Mouse (Mus musculus): Measurements from ENCODE around the gene Zmat3. TPM values are rescaled to one million over a fixed set of nuclear protein-coding genes. Genes with fewer than 3 reads are reported as not detected.
A peak's percentile ranks its signal among the peaks of the same experiment; 100 is the strongest.

Zmat3 gene
- polyA plus RNA-seq, 1 experiment from 2014 or later: 6.8 TPM

DNA sequence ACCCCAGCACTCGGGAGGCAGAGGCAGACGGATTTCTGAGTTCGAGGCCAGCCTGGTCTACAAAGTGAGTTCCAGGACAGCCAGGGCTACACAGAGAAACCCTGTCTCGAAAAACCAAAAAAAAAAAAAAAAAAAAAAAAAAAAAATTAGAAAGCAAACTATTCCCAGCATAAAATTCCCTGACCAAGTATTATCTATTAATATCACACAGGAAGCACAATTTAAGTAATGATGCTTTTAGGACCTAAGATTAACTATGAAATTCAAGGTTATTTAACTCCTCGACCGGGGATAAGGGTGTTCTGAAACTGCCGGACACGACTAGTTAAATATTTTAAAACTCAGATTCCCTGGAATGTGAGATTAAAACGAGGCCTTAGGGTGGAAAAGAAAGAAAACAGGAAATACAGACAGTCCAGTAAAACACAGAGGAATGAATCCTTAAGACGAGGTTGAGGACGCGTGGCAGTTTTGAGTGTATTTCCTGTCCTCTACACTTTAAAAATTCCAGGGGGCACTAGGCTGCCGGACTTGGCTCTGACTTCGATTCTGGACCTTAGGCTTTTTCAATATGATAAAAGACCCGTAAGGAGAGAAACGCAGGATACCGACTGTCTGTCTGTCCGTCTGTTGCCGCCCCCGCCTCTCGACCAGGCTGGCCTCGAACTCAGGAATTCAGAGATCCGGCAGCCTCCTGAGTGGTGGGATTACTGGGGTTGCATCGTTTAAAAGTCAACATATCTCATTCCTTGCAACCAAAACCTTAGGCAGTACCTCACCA, 30.1 kb upstream of the Zmat3 start:
- Histone ChIP-seq H3K4me1 (ENCODE audit: control insufficient read depth, insufficient read depth, low read length) (no peaks in the 10 kb centered on the region; the same call in 1 of the 2 replicates), H3K4me3 (ENCODE audit: low read depth, low read length) (peak overlapping the region; percentile 91), H3K27ac (replicated peaks; ENCODE audit: low read depth, low read length) (no peak overlapping the region; the same call in 1 of the 2 replicates), H3K4me2 (ENCODE audit: low read depth, low read length) (peak overlapping the region; percentile 58), H3K9ac (replicated peaks; ENCODE audit: low read length) (peak overlapping the region; percentile 53), H3K9me3 (replicated peaks; ENCODE audit: control insufficient read depth, low read length) (no peaks in the 10 kb centered on the region), H3K36me3 (replicated peaks; ENCODE audit: control insufficient read depth, insufficient read depth, low read depth, low read length) (no peaks in the 10 kb centered on the region), H3K27me3 (ENCODE audit: control insufficient read depth, insufficient read depth, low read length) (no peaks in the 10 kb centered on the region)
- WGBS: 24% methylated on average over 23 of the region's 24 CpGs
- DNase-seq (ENCODE audit: low spot score) (peak; percentile 38), ATAC-seq (replicated peaks; ENCODE audit: insufficient number of reproducible peaks, low FRiP score, low TSS enrichment, low read depth) (no peak)

GRCm38 (mm10) chr3:32393986-32394385, 28.2 kb upstream of the Zmat3 start:
- WGBS: 84% methylated on average over 8 of the region's 8 CpGs

GRCm38 (mm10) chr3:32392841-32393240, 27.0 kb upstream of the Zmat3 start:
- Histone ChIP-seq H3K4me3 (ENCODE audit: low read depth, low read length) (no peak overlapping the region), H3K4me1 (ENCODE audit: control insufficient read depth, insufficient read depth, low read length) (no peaks in the 10 kb centered on the region), H3K9me3 (replicated peaks; ENCODE audit: control insufficient read depth, low read length) (no peaks in the 10 kb centered on the region), H3K27ac (replicated peaks; ENCODE audit: low read depth, low read length) (no peak overlapping the region), H3K4me2 (ENCODE audit: low read depth, low read length) (no peak overlapping the region), H3K9ac (replicated peaks; ENCODE audit: low read length) (no peak overlapping the region), H3K36me3 (replicated peaks; ENCODE audit: control insufficient read depth, insufficient read depth, low read depth, low read length) (no peaks in the 10 kb centered on the region), H3K27me3 (ENCODE audit: control insufficient read depth, insufficient read depth, low read length) (no peaks in the 10 kb centered on the region)
- no peak for ATAC-seq (replicated peaks; ENCODE audit: insufficient number of reproducible peaks, low FRiP score, low TSS enrichment, low read depth)
- DNase-seq (ENCODE audit: low spot score): no peak
- 92% methylated on average over 4 of the region's 4 CpGs for WGBS

More at GRCm38 (mm10) chr3:32393986-32394385, 28.2 kb upstream of the Zmat3 start:
- ATAC-seq (replicated peaks; ENCODE audit: insufficient number of reproducible peaks, low FRiP score, low TSS enrichment, low read depth) (no peak), DNase-seq (ENCODE audit: low spot score) (no peak)
- no peaks in the 10 kb centered on the region for H3K9me3 ChIP-seq (replicated peaks; ENCODE audit: control insufficient read depth, low read length)
- no peak overlapping the region for H3K4me3 ChIP-seq (ENCODE audit: low read depth, low read length)
- no peaks in the 10 kb centered on the region for H3K27me3 ChIP-seq (ENCODE audit: control insufficient read depth, insufficient read depth, low read length)
- H3K4me1 ChIP-seq (ENCODE audit: control insufficient read depth, insufficient read depth, low read length): no peaks in the 10 kb centered on the region
- H3K36me3 ChIP-seq (replicated peaks; ENCODE audit: control insufficient read depth, insufficient read depth, low read depth, low read length): no peaks in the 10 kb centered on the region
- no peak overlapping the region for H3K9ac ChIP-seq (replicated peaks; ENCODE audit: low read length)
- no peak overlapping the region for H3K27ac ChIP-seq (replicated peaks; ENCODE audit: low read depth, low read length)
- H3K4me2 ChIP-seq (ENCODE audit: low read depth, low read length): no peak overlapping the region

- Histone ChIP-seq H3K27me3 (ENCODE audit: control insufficient read depth, insufficient read depth, low read length) (no peaks in the 10 kb centered on the region), H3K36me3 (replicated peaks; ENCODE audit: control insufficient read depth, insufficient read depth, low read depth, low read length) (no peaks in the 10 kb centered on the region), H3K4me2 (ENCODE audit: low read depth, low read length) (no peak overlapping the region), H3K4me3 (ENCODE audit: low read depth, low read length) (no peak overlapping the region), H3K9ac (replicated peaks; ENCODE audit: low read length) (no peak overlapping the region), H3K9me3 (replicated peaks; ENCODE audit: control insufficient read depth, low read length) (no peaks in the 10 kb centered on the region), H3K4me1 (ENCODE audit: control insufficient read depth, insufficient read depth, low read length) (no peaks in the 10 kb centered on the region), H3K27ac (replicated peaks; ENCODE audit: low read depth, low read length) (no peak overlapping the region)
- ATAC-seq (replicated peaks; ENCODE audit: insufficient number of reproducible peaks, low FRiP score, low TSS enrichment, low read depth) (no peak), DNase-seq (ENCODE audit: low spot score) (no peak)
- 81% methylated on average over 3 of the region's 3 CpGs for WGBS
Observed at GRCm38 (mm10) chr3:32381556-32381955, 15.7 kb upstream of the Zmat3 start.

- no peak overlapping the region for H3K27ac ChIP-seq (replicated peaks; ENCODE audit: low read depth, low read length)
- no peak overlapping the region for H3K9ac ChIP-seq (replicated peaks; ENCODE audit: low read length)
- ATAC-seq (replicated peaks; ENCODE audit: insufficient number of reproducible peaks, low FRiP score, low TSS enrichment, low read depth): no peak
- H3K36me3 ChIP-seq (replicated peaks; ENCODE audit: control insufficient read depth, insufficient read depth, low read depth, low read length): no peaks in the 10 kb centered on the region
- H3K27me3 ChIP-seq (ENCODE audit: control insufficient read depth, insufficient read depth, low read length): no peaks in the 10 kb centered on the region
- DNase-seq (ENCODE audit: low spot score): peak; percentile 32
- no peak overlapping the region for H3K4me3 ChIP-seq (ENCODE audit: low read depth, low read length)
- no peak overlapping the region for H3K4me2 ChIP-seq (ENCODE audit: low read depth, low read length)
- H3K9me3 ChIP-seq (replicated peaks; ENCODE audit: control insufficient read depth, low read length): no peaks in the 10 kb centered on the region
- WGBS: 22% methylated on average over 2 of the region's 2 CpGs
- H3K4me1 ChIP-seq (ENCODE audit: control insufficient read depth, insufficient read depth, low read length): no peaks in the 10 kb centered on the region
Observed at GRCm38 (mm10) chr3:32379891-32380290, 14.1 kb upstream of the Zmat3 start.

GRCm38 (mm10) chr3:32373236-32373635, 7.4 kb upstream of the Zmat3 start:
- Histone ChIP-seq H3K4me1 (ENCODE audit: control insufficient read depth, insufficient read depth, low read length) (no peaks in the 10 kb centered on the region), H3K9ac (replicated peaks; ENCODE audit: low read length) (no peak overlapping the region), H3K4me2 (ENCODE audit: low read depth, low read length) (no peak overlapping the region), H3K9me3 (replicated peaks; ENCODE audit: control insufficient read depth, low read length) (no peaks in the 10 kb centered on the region), H3K27me3 (ENCODE audit: control insufficient read depth, insufficient read depth, low read length) (no peaks in the 10 kb centered on the region), H3K36me3 (replicated peaks; ENCODE audit: control insufficient read depth, insufficient read depth, low read depth, low read length) (no peaks in the 10 kb centered on the region), H3K27ac (replicated peaks; ENCODE audit: low read depth, low read length) (no peak overlapping the region), H3K4me3 (ENCODE audit: low read depth, low read length) (no peak overlapping the region)
- 82% methylated on average over 6 of the region's 6 CpGs for WGBS
- ATAC-seq (replicated peaks; ENCODE audit: insufficient number of reproducible peaks, low FRiP score, low TSS enrichment, low read depth) (no peak), DNase-seq (ENCODE audit: low spot score) (no peak)

DNA sequence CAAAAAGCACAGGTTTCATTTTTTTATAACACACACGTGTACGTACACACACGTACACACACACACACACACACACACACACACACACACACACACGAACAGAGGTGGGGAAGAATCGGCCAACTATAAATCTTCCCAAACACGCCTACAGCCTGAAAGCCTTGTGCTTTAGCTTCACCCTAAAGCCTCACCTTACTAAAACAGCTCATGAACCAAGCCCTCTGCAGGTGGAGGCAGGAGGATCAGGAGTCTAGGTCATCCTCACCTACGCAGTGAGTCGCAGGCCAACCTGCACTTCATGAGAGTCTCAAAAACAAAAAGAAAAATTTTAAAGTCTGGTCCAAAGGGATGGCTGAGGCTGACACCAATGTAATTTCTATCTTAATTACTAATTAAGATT, 6.7 kb upstream of the Zmat3 start:
- Histone ChIP-seq H3K9ac (replicated peaks; ENCODE audit: low read length) (no peak overlapping the region), H3K4me2 (ENCODE audit: low read depth, low read length) (no peak overlapping the region), H3K4me1 (ENCODE audit: control insufficient read depth, insufficient read depth, low read length) (no peaks in the 10 kb centered on the region), H3K27ac (replicated peaks; ENCODE audit: low read depth, low read length) (no peak overlapping the region), H3K4me3 (ENCODE audit: low read depth, low read length) (no peak overlapping the region), H3K9me3 (replicated peaks; ENCODE audit: control insufficient read depth, low read length) (no peaks in the 10 kb centered on the region), H3K36me3 (replicated peaks; ENCODE audit: control insufficient read depth, insufficient read depth, low read depth, low read length) (no peaks in the 10 kb centered on the region), H3K27me3 (ENCODE audit: control insufficient read depth, insufficient read depth, low read length) (no peaks in the 10 kb centered on the region)
- DNase-seq (ENCODE audit: low spot score) (no peak), ATAC-seq (replicated peaks; ENCODE audit: insufficient number of reproducible peaks, low FRiP score, low TSS enrichment, low read depth) (no peak)
- 84% methylated on average over 8 of the region's 8 CpGs for WGBS

DNA sequence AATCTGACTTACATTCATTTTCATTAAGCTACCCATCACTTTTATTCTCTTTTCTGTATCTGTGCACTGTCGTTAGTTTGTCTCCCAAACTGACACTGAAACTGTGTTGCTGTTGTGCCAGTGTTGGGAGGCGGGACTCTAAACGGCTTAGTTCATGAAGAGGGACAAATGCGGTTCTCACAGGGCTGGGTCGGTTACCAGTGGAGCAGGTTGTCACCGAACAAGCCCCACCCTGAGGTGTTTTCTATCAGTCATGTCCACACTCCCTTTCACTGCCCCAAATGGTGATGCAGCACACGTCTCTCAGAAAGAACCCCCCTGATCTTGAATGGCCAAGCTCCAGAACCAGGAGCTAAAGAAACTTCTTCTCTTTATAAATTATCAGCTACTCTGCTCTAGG, 6.1 kb upstream of the Zmat3 start:
- H3K9me3 ChIP-seq (replicated peaks; ENCODE audit: control insufficient read depth, low read length): no peaks in the 10 kb centered on the region
- H3K27ac ChIP-seq (replicated peaks; ENCODE audit: low read depth, low read length): no peak overlapping the region
- ATAC-seq (replicated peaks; ENCODE audit: insufficient number of reproducible peaks, low FRiP score, low TSS enrichment, low read depth): no peak
- H3K4me2 ChIP-seq (ENCODE audit: low read depth, low read length): no peak overlapping the region
- 75% methylated on average over 7 of the region's 7 CpGs for WGBS
- no peaks in the 10 kb centered on the region for H3K27me3 ChIP-seq (ENCODE audit: control insufficient read depth, insufficient read depth, low read length)
- H3K4me3 ChIP-seq (ENCODE audit: low read depth, low read length): no peak overlapping the region
- no peaks in the 10 kb centered on the region for H3K4me1 ChIP-seq (ENCODE audit: control insufficient read depth, insufficient read depth, low read length)
- DNase-seq (ENCODE audit: low spot score): no peak
- H3K9ac ChIP-seq (replicated peaks; ENCODE audit: low read length): no peak overlapping the region
- no peaks in the 10 kb centered on the region for H3K36me3 ChIP-seq (replicated peaks; ENCODE audit: control insufficient read depth, insufficient read depth, low read depth, low read length)
